Mouse (Mus musculus): ENCODE results near the gene Aqp1. TPM values are rescaled to one million over a fixed set of nuclear protein-coding genes. Genes with fewer than 3 reads are reported as not detected.

Aqp1 gene
- polyA plus RNA-seq, 1 experiment from 2014 or later = 8.0 TPM

DNA sequence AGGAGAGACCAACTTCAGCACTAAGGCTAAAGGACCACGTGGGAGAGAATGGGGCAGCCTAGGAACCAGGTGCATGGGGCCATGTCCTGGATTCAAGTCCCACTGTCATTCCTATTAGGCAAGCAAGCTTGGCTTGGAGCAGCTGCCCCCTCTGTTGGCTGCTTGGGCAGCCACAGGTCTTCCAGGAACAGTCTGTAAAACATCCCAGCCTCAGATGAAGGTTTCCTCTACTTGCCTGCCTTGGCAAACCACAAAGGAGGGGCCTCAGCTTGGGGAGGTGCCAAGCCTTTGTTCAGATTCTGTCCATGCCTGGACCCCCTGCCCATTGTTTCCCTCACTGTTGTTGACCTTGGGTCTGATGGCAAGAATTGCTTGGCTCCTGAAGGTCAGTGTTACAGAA lies 11.4 kb upstream of the Aqp1 start:
- peak overlapping the region; percentile 58 for H3K4me2 ChIP-seq
- H3K4me3 ChIP-seq (ENCODE audit: low read depth, low read length) = no peak overlapping the region
- no peaks in the 10 kb centered on the region for H3K36me3 ChIP-seq (ENCODE audit: control insufficient read depth, insufficient read depth, low read length)
- H3K9ac ChIP-seq (ENCODE audit: low read depth, low read length) = peak overlapping the region; percentile 34; the same call in 1 of the 2 replicates
- H3K27me3 ChIP-seq (replicated peaks; ENCODE audit: control insufficient read depth, insufficient read depth, low read length) = no peaks in the 10 kb centered on the region
- WGBS = 55% methylated on average over 1 of the region's 1 CpGs
- no peak for DNase-seq (ENCODE audit: low spot score)
- H3K9me3 ChIP-seq (ENCODE audit: control insufficient read depth, low read length) = no peaks in the 10 kb centered on the region
- 0 out of 2 replicates have a peak, but pooled peaks have one; percentile 4 for ATAC-seq (replicated peaks; ENCODE audit: low FRiP score)
- H3K4me1 ChIP-seq (replicated peaks; ENCODE audit: control insufficient read depth, insufficient read depth, low read length) = peaks cover 76% of the 10 kb centered on the region
- H3K27ac ChIP-seq (ENCODE audit: low read depth, low read length) = peak overlapping the region; percentile 53

DNA sequence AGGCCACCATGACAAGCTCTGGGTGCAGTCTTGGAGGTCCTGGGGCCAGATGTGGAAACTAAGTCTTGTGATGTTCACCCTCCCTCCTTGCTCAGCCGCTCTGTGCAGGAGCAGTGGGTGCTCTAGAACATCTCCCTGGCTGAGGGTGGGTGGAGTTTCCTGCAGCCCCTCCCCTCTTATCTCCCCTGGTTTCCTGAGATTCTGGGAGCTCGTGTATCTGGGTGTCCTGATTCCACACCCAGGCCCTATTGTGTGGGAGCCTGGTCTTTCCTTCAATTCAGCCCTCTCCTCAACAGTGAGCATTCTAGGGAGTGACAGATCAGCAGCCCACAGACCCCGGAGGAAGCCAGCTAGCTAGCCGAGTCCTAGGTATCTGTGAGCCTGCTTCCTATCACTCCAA lies 9.9 kb upstream of the Aqp1 start:
- Histone ChIP-seq H3K27ac (ENCODE audit: low read depth, low read length) (peak overlapping the region; percentile 2; the same call in 1 of the 2 replicates), H3K4me2 (peak overlapping the region; percentile 34), H3K36me3 (ENCODE audit: control insufficient read depth, insufficient read depth, low read length) (no peaks in the 10 kb centered on the region), H3K9me3 (ENCODE audit: control insufficient read depth, low read length) (no peaks in the 10 kb centered on the region), H3K9ac (ENCODE audit: low read depth, low read length) (no peak overlapping the region), H3K4me1 (replicated peaks; ENCODE audit: control insufficient read depth, insufficient read depth, low read length) (peaks cover 66% of the 10 kb centered on the region), H3K4me3 (ENCODE audit: low read depth, low read length) (no peak overlapping the region), H3K27me3 (replicated peaks; ENCODE audit: control insufficient read depth, insufficient read depth, low read length) (no peaks in the 10 kb centered on the region)
- no peak for DNase-seq (ENCODE audit: low spot score)
- ATAC-seq (replicated peaks; ENCODE audit: low FRiP score) = peak; percentile 13; the same call in 1 of the 2 replicates
- WGBS = 20% methylated on average over 4 of the region's 4 CpGs

DNA sequence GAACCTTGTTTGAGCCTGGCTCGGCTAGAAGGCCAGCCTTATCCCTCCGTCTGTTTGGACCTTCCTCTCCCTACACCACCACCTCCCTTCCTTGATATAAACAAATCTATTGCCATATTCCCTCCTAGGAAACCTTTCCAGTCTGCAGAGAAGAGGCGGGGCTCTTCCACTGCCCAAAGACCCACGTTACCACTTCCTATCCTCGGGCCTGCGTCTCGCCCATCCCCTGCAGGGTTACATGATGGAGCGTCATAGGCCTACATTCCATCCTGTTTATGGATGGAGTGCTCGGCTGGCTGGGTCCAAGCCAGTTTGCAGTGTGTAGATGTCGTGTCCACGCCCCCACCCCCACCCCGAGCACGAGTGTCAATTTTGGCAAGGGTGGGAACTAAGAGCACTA lies 8.9 kb upstream of the Aqp1 start:
- Histone ChIP-seq H3K27ac (ENCODE audit: low read depth, low read length) (no peak overlapping the region), H3K4me3 (ENCODE audit: low read depth, low read length) (no peak overlapping the region), H3K27me3 (replicated peaks; ENCODE audit: control insufficient read depth, insufficient read depth, low read length) (no peaks in the 10 kb centered on the region), H3K4me2 (no peak overlapping the region), H3K9me3 (ENCODE audit: control insufficient read depth, low read length) (no peaks in the 10 kb centered on the region), H3K36me3 (ENCODE audit: control insufficient read depth, insufficient read depth, low read length) (no peaks in the 10 kb centered on the region), H3K4me1 (replicated peaks; ENCODE audit: control insufficient read depth, insufficient read depth, low read length) (peaks cover 55% of the 10 kb centered on the region), H3K9ac (ENCODE audit: low read depth, low read length) (no peak overlapping the region)
- DNase-seq (ENCODE audit: low spot score) (no peak), ATAC-seq (replicated peaks; ENCODE audit: low FRiP score) (no peak)
- 70% methylated on average over 13 of the region's 13 CpGs for WGBS

DNA sequence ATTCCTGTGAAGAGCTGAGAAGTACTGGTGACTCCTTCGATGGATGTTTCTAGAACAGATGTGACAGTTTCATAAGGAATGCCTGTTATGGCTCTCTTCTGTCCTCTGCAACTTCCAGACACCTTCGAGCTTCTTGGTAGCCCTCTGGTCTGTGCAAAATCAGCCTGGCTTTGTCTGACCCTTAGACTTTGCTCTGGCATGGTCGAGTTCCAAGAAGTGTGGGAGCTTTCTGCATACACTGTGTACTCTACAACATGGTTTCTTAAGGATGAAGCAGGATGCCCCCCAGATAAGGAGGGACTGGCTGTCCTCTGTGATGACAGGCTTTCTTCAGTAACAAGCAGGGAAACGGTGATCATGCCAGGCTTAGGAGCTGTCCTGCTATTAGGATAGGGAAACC lies 8.1 kb upstream of the Aqp1 start:
- Histone ChIP-seq H3K9ac (ENCODE audit: low read depth, low read length) (no peak overlapping the region), H3K4me2 (no peak overlapping the region), H3K27me3 (replicated peaks; ENCODE audit: control insufficient read depth, insufficient read depth, low read length) (no peaks in the 10 kb centered on the region), H3K27ac (ENCODE audit: low read depth, low read length) (no peak overlapping the region), H3K36me3 (ENCODE audit: control insufficient read depth, insufficient read depth, low read length) (no peaks in the 10 kb centered on the region), H3K4me3 (ENCODE audit: low read depth, low read length) (no peak overlapping the region), H3K9me3 (ENCODE audit: control insufficient read depth, low read length) (no peaks in the 10 kb centered on the region), H3K4me1 (replicated peaks; ENCODE audit: control insufficient read depth, insufficient read depth, low read length) (peaks cover 48% of the 10 kb centered on the region)
- 67% methylated on average over 4 of the region's 4 CpGs for WGBS
- ATAC-seq (replicated peaks; ENCODE audit: low FRiP score) (no peak), DNase-seq (ENCODE audit: low spot score) (no peak)

DNA sequence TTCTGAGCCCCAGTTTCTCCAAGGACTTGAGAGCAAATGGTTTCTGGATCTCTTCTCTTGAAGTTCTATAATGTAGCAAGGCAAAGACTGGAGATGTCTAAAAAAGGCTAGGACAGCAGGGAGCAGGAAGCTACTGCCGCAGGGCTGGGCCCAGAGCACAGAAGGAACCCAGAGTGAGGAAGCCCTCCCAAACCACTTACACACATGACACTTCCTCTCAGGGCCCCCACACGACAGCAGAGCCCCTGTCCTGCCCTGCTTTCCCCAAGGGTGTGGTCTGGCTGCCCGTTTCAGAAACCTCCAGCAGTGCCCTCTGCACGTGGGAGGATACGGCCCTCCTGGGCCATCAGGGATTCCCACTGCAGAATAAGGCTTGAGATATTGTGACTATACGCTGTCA lies 4.9 kb upstream of the Aqp1 start:
- Histone ChIP-seq H3K27ac (ENCODE audit: low read depth, low read length) (no peak overlapping the region), H3K36me3 (ENCODE audit: control insufficient read depth, insufficient read depth, low read length) (no peaks in the 10 kb centered on the region), H3K4me2 (no peak overlapping the region), H3K4me3 (ENCODE audit: low read depth, low read length) (no peak overlapping the region), H3K9me3 (ENCODE audit: control insufficient read depth, low read length) (no peaks in the 10 kb centered on the region), H3K4me1 (replicated peaks; ENCODE audit: control insufficient read depth, insufficient read depth, low read length) (peaks cover 41% of the 10 kb centered on the region), H3K27me3 (replicated peaks; ENCODE audit: control insufficient read depth, insufficient read depth, low read length) (no peaks in the 10 kb centered on the region), H3K9ac (ENCODE audit: low read depth, low read length) (no peak overlapping the region)
- DNase-seq (ENCODE audit: low spot score) (no peak), ATAC-seq (replicated peaks; ENCODE audit: low FRiP score) (no peak)
- WGBS = 43% methylated on average over 6 of the region's 6 CpGs

DNA sequence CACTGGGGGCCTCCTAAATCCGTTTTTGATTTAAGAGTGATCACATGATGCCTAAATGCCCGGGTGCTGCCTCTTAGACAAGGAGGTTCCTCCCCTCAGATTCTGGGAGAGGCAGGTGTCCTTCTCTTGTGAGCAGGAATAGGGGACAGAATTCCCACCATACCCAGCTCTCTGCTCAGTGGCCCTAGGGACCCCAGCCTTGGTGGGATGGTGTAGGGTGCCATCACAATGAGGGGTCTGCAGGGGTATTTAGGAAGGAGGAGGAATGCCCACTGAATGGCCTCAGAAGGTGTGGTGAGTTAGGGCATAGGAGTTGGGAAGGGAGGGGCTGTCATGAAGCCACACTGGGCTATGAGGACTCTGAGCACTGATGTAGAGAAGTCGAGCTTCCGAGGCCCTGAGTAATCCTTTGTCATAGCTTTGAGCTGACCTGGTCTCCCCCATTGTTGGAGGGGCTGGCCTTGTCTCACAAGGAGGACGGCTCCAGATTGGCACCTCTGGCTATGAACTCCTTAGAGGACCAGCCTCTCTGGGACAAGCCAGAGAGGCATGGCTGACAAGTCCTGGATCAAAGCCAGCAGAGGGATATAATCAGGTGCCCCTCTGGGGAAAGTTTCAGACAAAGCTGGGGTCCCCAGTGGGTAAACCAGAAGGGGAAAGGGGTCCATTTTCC lies 4.0 kb upstream of the Aqp1 start:
- Histone ChIP-seq H3K9me3 (ENCODE audit: control insufficient read depth, low read length) (no peaks in the 10 kb centered on the region), H3K4me3 (ENCODE audit: low read depth, low read length) (no peak overlapping the region), H3K27me3 (replicated peaks; ENCODE audit: control insufficient read depth, insufficient read depth, low read length) (no peaks in the 10 kb centered on the region), H3K9ac (ENCODE audit: low read depth, low read length) (no peak overlapping the region), H3K36me3 (ENCODE audit: control insufficient read depth, insufficient read depth, low read length) (no peaks in the 10 kb centered on the region), H3K27ac (ENCODE audit: low read depth, low read length) (no peak overlapping the region), H3K4me2 (no peak overlapping the region), H3K4me1 (replicated peaks; ENCODE audit: control insufficient read depth, insufficient read depth, low read length) (peaks cover 41% of the 10 kb centered on the region)
- ATAC-seq (replicated peaks; ENCODE audit: low FRiP score) (no peak), DNase-seq (ENCODE audit: low spot score) (no peak)
- 63% methylated on average over 5 of the region's 5 CpGs for WGBS

DNA sequence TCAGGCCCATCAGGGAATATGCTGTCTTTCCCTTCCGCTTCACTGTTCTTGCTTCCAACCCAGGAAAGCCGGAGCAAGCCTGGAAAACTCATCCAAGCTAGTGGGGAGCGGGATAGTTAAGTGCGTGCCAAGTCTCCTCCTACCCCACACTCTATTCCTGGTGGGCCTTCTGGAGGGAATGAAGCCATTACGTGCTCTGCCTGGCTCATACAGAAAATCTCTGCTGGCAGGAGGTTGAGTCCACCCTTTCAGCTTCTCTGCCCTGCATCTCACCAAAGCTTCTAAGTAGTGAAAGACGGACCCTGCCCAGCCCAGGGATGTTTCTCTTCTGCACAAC lies 3.5 kb upstream of the Aqp1 start:
- H3K4me2 ChIP-seq = no peak overlapping the region
- ATAC-seq (replicated peaks; ENCODE audit: low FRiP score) = no peak
- H3K36me3 ChIP-seq (ENCODE audit: control insufficient read depth, insufficient read depth, low read length) = no peaks in the 10 kb centered on the region
- H3K27me3 ChIP-seq (replicated peaks; ENCODE audit: control insufficient read depth, insufficient read depth, low read length) = no peaks in the 10 kb centered on the region
- 86% methylated on average over 6 of the region's 6 CpGs for WGBS
- H3K4me1 ChIP-seq (replicated peaks; ENCODE audit: control insufficient read depth, insufficient read depth, low read length) = peaks cover 41% of the 10 kb centered on the region
- no peaks in the 10 kb centered on the region for H3K9me3 ChIP-seq (ENCODE audit: control insufficient read depth, low read length)
- H3K27ac ChIP-seq (ENCODE audit: low read depth, low read length) = no peak overlapping the region
- no peak overlapping the region for H3K9ac ChIP-seq (ENCODE audit: low read depth, low read length)
- DNase-seq (ENCODE audit: low spot score) = no peak
- no peak overlapping the region for H3K4me3 ChIP-seq (ENCODE audit: low read depth, low read length)

DNA sequence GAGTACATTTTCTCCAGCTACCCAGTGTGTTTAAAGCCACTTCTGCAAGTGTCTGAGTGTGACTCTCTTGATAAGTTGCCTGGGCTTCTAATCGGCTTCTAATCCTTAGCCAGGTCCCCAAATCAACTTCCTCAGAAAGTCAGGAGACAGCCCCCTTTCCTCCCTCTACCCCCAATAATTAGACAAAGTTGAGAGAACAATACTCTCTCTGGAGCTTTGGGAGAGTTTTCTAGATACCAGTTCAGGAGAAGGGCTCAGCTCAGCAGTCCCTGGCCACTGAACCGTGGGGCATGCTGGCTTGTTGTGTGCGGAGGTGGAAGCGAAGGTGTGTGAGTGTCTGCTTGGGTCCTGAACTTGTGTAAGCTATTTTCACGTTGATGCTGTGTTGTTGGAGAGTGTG lies 1.0 kb downstream of the Aqp1 start:
- no peak for ATAC-seq (replicated peaks; ENCODE audit: low FRiP score)
- Histone ChIP-seq H3K27me3 (replicated peaks; ENCODE audit: control insufficient read depth, insufficient read depth, low read length) (no peaks in the 10 kb centered on the region), H3K27ac (ENCODE audit: low read depth, low read length) (peak overlapping the region; percentile 59), H3K4me1 (replicated peaks; ENCODE audit: control insufficient read depth, insufficient read depth, low read length) (peaks cover 73% of the 10 kb centered on the region), H3K4me3 (ENCODE audit: low read depth, low read length) (peak overlapping the region; percentile 41), H3K36me3 (ENCODE audit: control insufficient read depth, insufficient read depth, low read length) (no peaks in the 10 kb centered on the region), H3K9ac (ENCODE audit: low read depth, low read length) (peak overlapping the region; percentile 63), H3K9me3 (ENCODE audit: control insufficient read depth, low read length) (no peaks in the 10 kb centered on the region), H3K4me2 (peak overlapping the region; percentile 62)
- WGBS = 60% methylated on average over 5 of the region's 5 CpGs
- no peak for DNase-seq (ENCODE audit: low spot score)

DNA sequence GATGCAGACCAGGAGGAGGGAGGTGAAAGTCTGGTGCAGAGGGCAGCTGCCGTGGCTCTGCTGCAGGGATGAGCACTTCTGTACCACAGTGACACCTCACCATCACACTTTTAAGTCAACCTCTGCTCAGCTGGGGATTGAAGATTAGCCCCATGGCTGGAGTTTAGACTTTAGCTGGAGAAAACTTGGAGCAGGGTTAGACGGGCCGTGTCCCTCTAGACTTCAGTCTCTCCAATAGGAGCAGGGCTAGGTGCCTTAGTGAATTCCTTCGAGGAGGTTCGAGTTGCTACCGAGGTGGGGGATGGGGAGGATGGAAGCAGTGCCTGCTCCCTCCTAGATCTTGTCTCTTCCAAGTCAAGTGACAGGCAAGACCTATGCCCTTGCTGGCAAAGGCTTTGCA lies 1.8 kb downstream of the Aqp1 start:
- peak overlapping the region; percentile 62 for H3K4me2 ChIP-seq
- no peak for ATAC-seq (replicated peaks; ENCODE audit: low FRiP score)
- peaks cover 80% of the 10 kb centered on the region for H3K4me1 ChIP-seq (replicated peaks; ENCODE audit: control insufficient read depth, insufficient read depth, low read length)

More for the DNA sequence above, 1.8 kb downstream of the Aqp1 start:
- Histone ChIP-seq H3K9ac (ENCODE audit: low read depth, low read length) (peak overlapping the region; percentile 63), H3K27ac (ENCODE audit: low read depth, low read length) (peak overlapping the region; percentile 59; the same call in 1 of the 2 replicates), H3K9me3 (ENCODE audit: control insufficient read depth, low read length) (no peaks in the 10 kb centered on the region), H3K36me3 (ENCODE audit: control insufficient read depth, insufficient read depth, low read length) (no peaks in the 10 kb centered on the region), H3K27me3 (replicated peaks; ENCODE audit: control insufficient read depth, insufficient read depth, low read length) (no peaks in the 10 kb centered on the region), H3K4me3 (ENCODE audit: low read depth, low read length) (peak overlapping the region; percentile 41)
- DNase-seq (ENCODE audit: low spot score) = no peak
- WGBS = 51% methylated on average over 6 of the region's 6 CpGs
